Mouse (Mus musculus) stomach, postnatal 0 days (tissue): ENCODE results near the gene Prickle2.

Source experiments
- CTCF ChIP-seq: IDR thresholded peaks from 2 replicates; pipeline ENCODE4 v1.5.1; 2016; ENCODE audit warnings: antibody characterized with exemption, low read depth, mild to moderate bottlenecking, moderate library complexity
- EP300 ChIP-seq: optimal IDR thresholded peaks from 2 replicates; pipeline ENCODE3; 2016; ENCODE audit warnings: antibody characterized with exemption

- TF ChIP-seq EP300 (no peak), CTCF (no peak)
Measured at GRCm38 (mm10) chr6:92627048-92627617, 78.8 kb downstream of the Prickle2 start.
